Mouse (Mus musculus) heart, embryonic 16.5 days (tissue): ENCODE measurements around the gene Gdf5. TPM values are rescaled to one million over a fixed set of nuclear protein-coding genes. Genes with fewer than 3 reads are reported as not detected.

Experiments
- ATAC-seq: fragments of 200-750 bp; cut with Nextera tagmentation; replicated peaks from 2 replicates; pipeline ENCODE4 v1.8.0; 2017; ENCODE audit warnings: moderate number of reproducible peaks; ENCODE audit not compliant: insufficient read depth, low FRiP score; ENCODE audit errors: extremely low read depth
- H3K27ac ChIP-seq: fragments of 300-500 bp; sonication (generic); 2 replicates; pipeline ENCODE4 v1.5.1; 2014; ENCODE audit warnings: mild to moderate bottlenecking, low read length, control low read depth, moderate library complexity
- H3K27me3 ChIP-seq: fragments of 300-500 bp; sonication (generic); 2 replicates; pipeline ENCODE4 v1.6.1; 2014; ENCODE audit warnings: low read length, mixed read lengths; ENCODE audit not compliant: control insufficient read depth, insufficient read depth
- H3K36me3 ChIP-seq: fragments of 300-500 bp; sonication (generic); 2 replicates; pipeline ENCODE4 v1.6.1; 2014; ENCODE audit not compliant: control insufficient read depth, insufficient read depth
- H3K4me1 ChIP-seq: fragments of 300-500 bp; sonication (generic); 2 replicates; pipeline ENCODE4 v1.6.1; 2014; ENCODE audit warnings: low read length, mixed read lengths; ENCODE audit not compliant: control insufficient read depth, insufficient read depth
- H3K4me2 ChIP-seq: fragments of 300-500 bp; sonication (generic); 2 replicates; pipeline ENCODE4 v1.6.1; 2014; ENCODE audit warnings: low read depth, mild to moderate bottlenecking, control low read depth, low read length
- H3K4me3 ChIP-seq: fragments of 300-500 bp; sonication (generic); 2 replicates; pipeline ENCODE4 v1.5.1; 2014; ENCODE audit warnings: mild to moderate bottlenecking, control low read depth, low read length
- H3K9ac ChIP-seq: fragments of 300-500 bp; sonication (generic); 2 replicates; pipeline ENCODE4 v1.6.1; 2014; ENCODE audit warnings: low read length, control low read depth
- H3K9me3 ChIP-seq: fragments of 300-500 bp; sonication (generic); replicated peaks from 2 replicates; pipeline ENCODE4 v1.6.1; 2016; ENCODE audit warnings: low read length; ENCODE audit not compliant: control insufficient read depth
- WGBS: fragments of 180-500 bp; shearing (Covaris S2); extraction: QIAGEN DNeasy Blood & Tissue Kit; methylation state at CpG from one replicate; pipeline ENCODE4 v1.1.7; 2014; 5-methylcytosine and 5-hydroxymethylcytosine counted together
- polyA plus RNA-seq: library from polyadenylated mRNA; unstranded; fragments of >200 nt; fragmentation: Nextera tagmentation; extraction: Ambion mirVana; gene quantifications from 2 replicates; pipeline ENCODE4 v1.2.1, GENCODE M21; 2015

Gene Gdf5
- 0.26 and 0.39 TPM in 2 replicates for polyA plus RNA-seq

DNA sequence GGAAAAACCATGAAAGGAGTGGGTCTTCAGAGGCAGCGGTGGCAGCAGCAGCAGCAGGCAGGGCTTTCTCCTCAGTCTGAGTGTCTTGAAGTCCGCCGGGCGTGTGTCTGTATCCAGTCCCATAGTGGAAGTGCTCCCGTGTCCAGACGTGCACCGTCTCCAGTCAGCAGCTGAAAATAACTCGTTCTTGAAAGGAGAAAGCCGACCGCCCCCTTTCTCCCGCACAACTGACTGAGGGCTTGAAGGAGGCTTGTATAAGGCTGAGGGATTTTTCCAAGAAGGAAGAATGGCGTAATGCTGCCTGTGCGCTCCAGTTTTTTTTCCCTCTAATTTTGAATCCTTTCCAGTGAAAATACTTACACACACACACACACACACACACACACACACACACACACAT, at the start of gene Gdf5:
Gene Gdf5, minus strand, starts transcription at position 244 of the 400 bp plus-strand sequence.
- H3K4me1 ChIP-seq = peaks cover 3% of the 10 kb centered on the region; the same call in 1 of the 2 replicates
- no peak for ATAC-seq
- peaks cover 4% of the 10 kb centered on the region; the same call in 1 of the 2 replicates for H3K27me3 ChIP-seq
- H3K4me2 ChIP-seq = peak within 1 kb of the TSS; percentile 39; the same call in 1 of the 2 replicates
- no peaks in the 10 kb centered on the region for H3K36me3 ChIP-seq
- 0 out of 2 replicates have a peak within 1 kb of the TSS, but pooled peaks have one; percentile 8 for H3K9ac ChIP-seq
- H3K9me3 ChIP-seq = no peaks in the 10 kb centered on the region
- H3K4me3 ChIP-seq = 0 out of 2 replicates have a peak within 1 kb of the TSS, but pooled peaks have one; percentile 15
- WGBS = 39% methylated on average over 13 of the region's 13 CpGs
- no peak within 1 kb of the TSS for H3K27ac ChIP-seq

DNA sequence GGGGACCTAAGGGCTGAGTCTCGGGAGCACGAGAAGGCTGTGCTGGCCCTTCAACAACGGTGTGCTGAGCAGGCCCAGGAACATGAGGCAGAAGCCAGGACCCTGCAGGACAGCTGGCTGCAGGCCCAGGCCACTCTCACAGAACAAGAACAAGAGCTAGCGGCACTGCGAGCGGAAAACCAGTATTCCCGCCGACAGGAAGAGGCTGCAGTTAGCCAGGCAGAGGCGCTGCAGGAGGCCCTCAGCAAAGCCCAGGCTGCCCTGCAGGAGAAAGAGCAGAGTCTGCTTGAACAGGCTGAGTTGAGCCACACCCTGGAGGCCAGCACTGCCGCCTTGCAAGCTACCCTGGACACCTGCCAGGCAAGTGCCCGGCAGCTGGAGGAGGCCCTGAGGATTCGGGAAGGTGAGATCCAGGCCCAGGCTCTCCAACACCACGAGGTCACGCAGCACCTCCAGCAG, 46.7 kb upstream of the Gdf5 start:
- Histone ChIP-seq H3K4me2 (no peak overlapping the region), H3K4me3 (no peak overlapping the region)

DNA sequence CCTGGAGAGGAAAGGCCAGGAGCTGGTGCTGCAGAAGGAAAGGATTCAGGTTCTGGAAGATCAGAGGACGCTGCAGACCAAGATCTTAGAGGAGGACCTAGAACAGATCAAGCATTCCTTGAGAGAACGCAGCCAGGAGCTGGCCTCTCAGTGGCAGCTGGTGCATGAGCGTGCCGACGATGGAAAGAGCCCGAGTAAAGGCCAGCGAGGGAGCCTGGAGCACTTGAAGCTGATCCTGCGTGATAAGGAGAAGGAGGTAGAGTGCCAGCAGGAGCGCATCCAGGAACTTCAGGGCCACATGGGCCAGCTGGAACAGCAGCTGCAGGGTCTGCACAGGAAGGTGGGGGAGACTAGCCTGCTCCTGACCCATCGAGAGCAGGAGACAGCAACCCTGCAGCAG, 46.0 kb upstream of the Gdf5 start:
- Histone ChIP-seq H3K4me1 (peaks cover 15% of the 10 kb centered on the region), H3K9me3 (no peaks in the 10 kb centered on the region), H3K4me3 (no peak overlapping the region), H3K27ac (no peak overlapping the region), H3K4me2 (no peak overlapping the region), H3K36me3 (peaks cover 48% of the 10 kb centered on the region), H3K9ac (no peak overlapping the region; the same call in 1 of the 2 replicates), H3K27me3 (no peaks in the 10 kb centered on the region)
- WGBS = 81% methylated on average over 10 of the region's 10 CpGs
- no peak for ATAC-seq

More for the DNA sequence above, 46.7 kb upstream of the Gdf5 start:
- H3K36me3 ChIP-seq = peaks cover 52% of the 10 kb centered on the region
- H3K9me3 ChIP-seq = no peaks in the 10 kb centered on the region
- 45% methylated on average over 14 of the region's 14 CpGs for WGBS
- no peaks in the 10 kb centered on the region for H3K27me3 ChIP-seq
- ATAC-seq = peak; percentile 60
- peak overlapping the region; percentile 34; the same call in 1 of the 2 replicates for H3K9ac ChIP-seq
- H3K4me1 ChIP-seq = peaks cover 15% of the 10 kb centered on the region
- H3K27ac ChIP-seq = peak overlapping the region; percentile 36

DNA sequence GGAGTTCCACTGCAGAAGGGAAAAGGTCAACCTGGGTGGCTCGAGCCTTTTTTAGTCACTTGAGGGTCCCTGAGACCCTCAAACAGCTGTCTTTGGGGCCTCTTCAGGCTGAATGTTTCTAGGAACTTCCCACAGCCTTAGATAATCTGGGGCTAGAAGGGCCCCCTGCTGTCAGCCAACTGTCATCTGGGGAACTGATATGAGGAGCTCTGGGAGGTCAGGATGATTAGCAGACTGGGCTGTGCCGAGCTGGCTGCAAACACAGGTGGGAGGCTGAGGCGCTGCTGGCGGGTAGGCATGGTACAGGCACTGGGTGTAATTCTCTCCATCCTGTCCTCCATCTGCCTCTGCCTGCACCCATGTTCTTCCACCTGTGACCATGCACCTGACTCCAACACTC, 43.9 kb upstream of the Gdf5 start:
- no peak; the same call in 1 of the 2 replicates for ATAC-seq
- Histone ChIP-seq H3K4me3 (no peak overlapping the region), H3K9ac (no peak overlapping the region), H3K27me3 (no peaks in the 10 kb centered on the region), H3K9me3 (no peaks in the 10 kb centered on the region), H3K27ac (no peak overlapping the region), H3K4me1 (peaks cover 15% of the 10 kb centered on the region), H3K36me3 (peaks cover 46% of the 10 kb centered on the region), H3K4me2 (no peak overlapping the region)
- WGBS = 34% methylated on average over 4 of the region's 4 CpGs

DNA sequence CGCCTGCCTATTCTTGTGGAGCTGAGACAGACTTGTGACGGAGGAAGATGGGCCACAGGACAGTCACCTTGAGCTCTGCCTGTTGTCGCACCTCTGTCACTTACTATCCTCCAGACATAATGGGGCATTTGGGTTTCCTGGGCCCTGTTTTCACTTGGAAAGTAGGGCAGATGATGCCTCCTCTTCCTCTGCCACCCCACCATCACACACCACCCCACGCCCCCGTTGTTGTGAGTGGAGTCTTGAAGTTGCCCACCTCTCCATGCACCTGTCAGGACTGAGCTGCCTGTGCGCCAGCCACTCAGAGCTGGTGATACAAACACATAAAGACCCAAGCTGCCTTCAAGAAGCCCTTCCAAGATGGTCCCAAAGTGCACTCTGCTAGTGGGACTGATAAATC, 42.0 kb upstream of the Gdf5 start:
- H3K9ac ChIP-seq = no peak overlapping the region
- no peaks in the 10 kb centered on the region for H3K27me3 ChIP-seq
- no peak overlapping the region for H3K4me3 ChIP-seq
- H3K9me3 ChIP-seq = no peaks in the 10 kb centered on the region
- H3K4me2 ChIP-seq = no peak overlapping the region
- H3K36me3 ChIP-seq = peaks cover 55% of the 10 kb centered on the region
- H3K27ac ChIP-seq = no peak overlapping the region
- H3K4me1 ChIP-seq = peaks cover 14% of the 10 kb centered on the region
- ATAC-seq = no peak
- WGBS = 94% methylated on average over 6 of the region's 6 CpGs

DNA sequence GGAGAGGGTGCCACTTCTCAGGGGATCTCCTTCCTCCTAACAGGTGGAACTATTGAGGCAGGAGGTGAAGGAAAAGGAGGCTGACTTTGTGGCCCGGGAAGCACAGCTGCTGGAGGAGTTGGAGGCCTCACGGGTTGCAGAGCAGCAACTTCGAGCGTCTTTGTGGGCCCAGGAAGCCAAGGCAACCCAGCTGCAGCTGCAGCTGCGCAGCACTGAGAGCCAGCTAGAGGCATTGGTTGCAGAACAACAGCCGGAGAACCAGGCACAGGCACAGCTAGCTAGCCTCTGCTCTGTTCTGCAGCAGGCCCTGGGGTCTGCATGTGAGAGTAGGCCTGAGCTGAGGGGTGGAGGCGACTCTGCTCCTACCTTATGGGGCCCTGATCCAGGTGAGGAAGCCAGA, 40.6 kb upstream of the Gdf5 start:
- Histone ChIP-seq H3K4me1 (0 out of 2 replicates have a peak, but pooled peaks cover 4% of the 10 kb centered on the region), H3K27ac (no peak overlapping the region; the same call in 1 of the 2 replicates), H3K9me3 (no peaks in the 10 kb centered on the region), H3K4me2 (no peak overlapping the region), H3K9ac (no peak overlapping the region), H3K27me3 (no peaks in the 10 kb centered on the region), H3K36me3 (peaks cover 51% of the 10 kb centered on the region), H3K4me3 (no peak overlapping the region)
- 90% methylated on average over 7 of the region's 7 CpGs for WGBS
- peak; percentile 47 for ATAC-seq

DNA sequence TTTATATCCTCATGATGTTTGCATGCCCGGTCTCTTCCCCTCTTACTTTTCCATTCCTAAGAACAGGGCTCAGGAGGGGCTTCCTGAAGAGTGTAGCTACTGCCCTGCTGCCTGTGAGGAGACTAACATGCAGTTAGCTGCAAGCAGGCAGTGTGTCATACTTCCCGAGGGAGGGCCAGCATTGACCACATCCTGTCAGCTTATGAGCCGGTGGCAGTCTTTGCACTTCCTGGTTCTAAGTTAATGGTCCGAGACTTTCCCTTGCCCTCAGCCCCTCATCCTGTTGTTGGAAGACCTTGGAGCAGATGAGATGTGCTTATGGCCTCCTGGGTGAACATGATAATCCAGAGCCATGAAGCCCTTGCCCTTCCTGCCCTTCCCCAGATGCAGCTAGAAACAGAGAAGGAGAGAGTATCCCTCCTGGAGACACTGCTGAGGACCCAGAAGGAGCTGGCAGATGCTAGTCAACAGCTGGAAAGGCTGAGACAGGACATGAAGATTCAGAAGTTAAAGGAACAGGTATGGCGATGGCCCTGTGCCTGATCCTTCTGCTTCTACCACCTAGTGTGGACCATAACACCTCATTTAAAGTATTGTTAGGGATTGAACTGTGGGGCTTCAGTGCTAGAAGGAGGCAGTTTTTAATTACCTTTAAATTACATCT, 34.3 kb upstream of the Gdf5 start:
- no peak overlapping the region for H3K4me2 ChIP-seq
- 70% methylated on average over 5 of the region's 5 CpGs for WGBS

DNA sequence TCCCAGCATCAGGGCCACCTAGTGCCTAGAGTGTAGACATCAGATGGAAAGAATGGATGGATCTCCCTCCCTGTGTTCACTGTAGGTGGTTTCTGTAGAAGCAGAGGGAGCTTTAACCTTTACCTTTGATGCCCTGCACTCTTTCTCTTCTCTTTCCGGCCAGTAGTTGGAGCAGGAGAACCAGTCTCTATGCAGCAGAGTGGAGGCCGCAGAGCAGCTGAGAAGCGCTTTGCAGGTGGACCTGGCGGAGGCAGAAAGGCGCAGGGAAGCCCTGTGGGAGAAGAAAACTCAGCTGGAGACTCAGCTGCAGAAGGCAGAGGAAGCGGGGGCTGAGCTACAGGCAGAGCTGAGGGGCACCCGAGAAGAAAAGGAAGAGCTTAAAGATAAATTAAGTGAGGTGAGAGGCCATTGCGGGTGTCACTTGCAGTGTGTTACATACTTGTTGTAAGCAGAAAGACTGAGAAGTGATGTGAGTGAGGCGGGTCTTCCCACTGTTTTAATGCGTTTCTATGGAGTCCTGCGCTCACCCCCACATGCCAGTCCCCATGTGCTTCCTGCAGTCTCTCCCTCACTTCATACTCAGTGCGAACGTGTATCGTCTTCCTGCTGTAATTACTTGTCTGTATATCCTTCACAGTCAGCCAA, 29.0 kb upstream of the Gdf5 start:
- ATAC-seq = no peak

More for the DNA sequence above, 34.3 kb upstream of the Gdf5 start:
- no peak overlapping the region for H3K4me3 ChIP-seq
- no peaks in the 10 kb centered on the region for H3K4me1 ChIP-seq
- ATAC-seq = no peak
- H3K9ac ChIP-seq = no peak overlapping the region
- H3K9me3 ChIP-seq = no peaks in the 10 kb centered on the region
- H3K27ac ChIP-seq = peak overlapping the region; percentile 57
- H3K27me3 ChIP-seq = no peaks in the 10 kb centered on the region
- peaks cover 56% of the 10 kb centered on the region for H3K36me3 ChIP-seq

DNA sequence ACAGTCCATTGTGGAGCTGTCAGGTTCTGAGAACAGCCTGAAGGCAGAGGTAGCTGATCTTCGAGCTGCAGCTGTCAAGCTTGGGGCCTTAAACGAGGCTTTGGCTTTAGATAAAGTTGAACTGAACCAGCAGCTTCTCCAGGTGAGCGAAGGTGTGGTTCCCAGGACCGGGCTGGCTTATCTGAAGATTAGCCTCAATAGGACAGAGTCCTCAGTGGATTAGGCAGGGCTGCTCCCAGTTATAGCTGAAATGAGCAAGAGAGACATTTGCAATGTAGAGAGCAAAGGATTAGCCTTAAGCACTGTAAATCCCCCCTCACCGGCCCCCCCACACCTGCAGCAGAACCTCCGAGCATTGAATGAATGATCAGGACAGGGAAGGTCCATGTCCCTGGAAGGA, 28.2 kb upstream of the Gdf5 start:
- no peaks in the 10 kb centered on the region for H3K9me3 ChIP-seq
- no peak for ATAC-seq
- no peak overlapping the region for H3K27ac ChIP-seq
- H3K4me3 ChIP-seq = no peak overlapping the region
- no peak overlapping the region for H3K9ac ChIP-seq
- no peaks in the 10 kb centered on the region for H3K27me3 ChIP-seq
- H3K4me2 ChIP-seq = no peak overlapping the region
- 83% methylated on average over 6 of the region's 6 CpGs for WGBS
- no peaks in the 10 kb centered on the region for H3K4me1 ChIP-seq
- H3K36me3 ChIP-seq = peaks cover 50% of the 10 kb centered on the region

More for the DNA sequence above, 29.0 kb upstream of the Gdf5 start:
- Histone ChIP-seq H3K27me3 (no peaks in the 10 kb centered on the region), H3K4me1 (no peaks in the 10 kb centered on the region), H3K4me3 (no peak overlapping the region), H3K36me3 (peaks cover 46% of the 10 kb centered on the region), H3K4me2 (no peak overlapping the region), H3K9me3 (no peaks in the 10 kb centered on the region), H3K9ac (no peak overlapping the region), H3K27ac (no peak overlapping the region)
- WGBS = 79% methylated on average over 14 of the region's 14 CpGs
